In genomic region chr19:47276730-47277129, GRCm38 (mm10) we compare ENCODE assay signal across 10 mouse cellular contexts.
DNase-seq lines count a peak whose midpoint lies in the region; ATAC-seq lines count a peak whose summit lies in the region.
"Had no signal": no experiment of that assay in that cellular context is flagged by ENCODE, and none has a peak within 500 bp of the region (broad histone marks: within the 10 kb centered on the region; RNA-seq: fewer than 3 reads in every experiment).

No protein-coding gene starts in this region.

- peaks cover 91% of the 10 kb centered on the region for H3K36me3 ChIP-seq in embryonic facial prominence, embryonic 14.5 days (ENCODE audit: control insufficient read depth, insufficient read depth, low read length)
- peaks cover 97% of the 10 kb centered on the region for H3K36me3 ChIP-seq in embryonic facial prominence, embryonic 10.5 days (replicated peaks)
- peaks cover 45% of the 10 kb centered on the region for H3K36me3 ChIP-seq in kidney, embryonic 16.5 days (ENCODE audit: insufficient read depth, low read length)
- peaks cover 55% of the 10 kb centered on the region for H3K36me3 ChIP-seq in lung, embryonic 16.5 days (ENCODE audit: control insufficient read depth, insufficient read depth, low read length)

- no peak overlapping the region for H3K4me3 ChIP-seq in embryonic facial prominence, embryonic 14.5 days (ENCODE audit: low read depth, low read length)
- no peak overlapping the region for H3K4me3 ChIP-seq in embryonic facial prominence, embryonic 10.5 days
- no peak overlapping the region for H3K4me3 ChIP-seq in brown adipose tissue, adult 24 weeks (ENCODE audit: insufficient read depth, low read depth, low read length)
- no peak overlapping the region for H3K4me3 ChIP-seq in kidney, embryonic 16.5 days (ENCODE audit: low read length)
- H3K4me3 ChIP-seq in lung, embryonic 16.5 days (ENCODE audit: low read length): no peak overlapping the region

- H3K27me3 ChIP-seq in embryonic facial prominence, embryonic 14.5 days (replicated peaks; ENCODE audit: control insufficient read depth, insufficient read depth, low read length): no peaks in the 10 kb centered on the region
- no peaks in the 10 kb centered on the region for H3K27me3 ChIP-seq in embryonic facial prominence, embryonic 10.5 days (replicated peaks; ENCODE audit: low read depth, poor library complexity, severe bottlenecking)
- no peaks in the 10 kb centered on the region for H3K27me3 ChIP-seq in kidney, embryonic 16.5 days (ENCODE audit: insufficient read depth, low read length)
- H3K27me3 ChIP-seq in lung, embryonic 16.5 days (ENCODE audit: control insufficient read depth, insufficient read depth, low read depth, low read length): no peaks in the 10 kb centered on the region

- no peak overlapping the region; the same call in 1 of the 2 replicates for H3K27ac ChIP-seq in embryonic facial prominence, embryonic 14.5 days (replicated peaks; ENCODE audit: low read depth, low read length)
- no peak overlapping the region for H3K27ac ChIP-seq in embryonic facial prominence, embryonic 10.5 days (replicated peaks)
- peak overlapping the region; percentile 37 for H3K27ac ChIP-seq in brown adipose tissue, adult 24 weeks (replicated peaks; ENCODE audit: low read depth, low read length)
- H3K27ac ChIP-seq in kidney, embryonic 16.5 days (ENCODE audit: low read length): peak overlapping the region; percentile 62
- H3K27ac ChIP-seq in lung, embryonic 16.5 days (ENCODE audit: low read length): no peak overlapping the region

- no peak overlapping the region for H3K9ac ChIP-seq in embryonic facial prominence, embryonic 14.5 days (ENCODE audit: low read depth, low read length)
- no peak overlapping the region for H3K9ac ChIP-seq in kidney, embryonic 16.5 days (replicated peaks; ENCODE audit: low read length)
- H3K9ac ChIP-seq in lung, embryonic 16.5 days (ENCODE audit: low read length): no peak overlapping the region

- H3K4me1 ChIP-seq in embryonic facial prominence, embryonic 14.5 days (ENCODE audit: control insufficient read depth, insufficient read depth, low read length): peaks cover 10% of the 10 kb centered on the region
- H3K4me1 ChIP-seq in embryonic facial prominence, embryonic 10.5 days: peaks cover 6% of the 10 kb centered on the region; the same call in 1 of the 2 replicates
- peaks cover 48% of the 10 kb centered on the region for H3K4me1 ChIP-seq in brown adipose tissue, adult 24 weeks (ENCODE audit: control insufficient read depth, insufficient read depth, insufficient read length, low read length)
- peaks cover 27% of the 10 kb centered on the region for H3K4me1 ChIP-seq in kidney, embryonic 16.5 days (ENCODE audit: insufficient read depth, low read length)
- peaks cover 13% of the 10 kb centered on the region for H3K4me1 ChIP-seq in lung, embryonic 16.5 days (replicated peaks; ENCODE audit: control insufficient read depth, insufficient read depth, low read length)

- no peak for ATAC-seq in embryonic facial prominence, embryonic 14.5 days (ENCODE audit: low read depth)
- peak; percentile 27; the same call in 1 of the 2 replicates for ATAC-seq in kidney, embryonic 16.5 days (ENCODE audit: low FRiP score, low TSS enrichment)
- 0 out of 2 replicates have a peak, but pooled peaks have one; percentile 9 for ATAC-seq in lung, embryonic 16.5 days (ENCODE audit: low read depth)
- no peak for ATAC-seq in megakaryocyte, adult 5-6 weeks (ENCODE audit: poor library complexity, severe bottlenecking)

- no peak overlapping the region for H3K4me2 ChIP-seq in embryonic facial prominence, embryonic 14.5 days (ENCODE audit: low read depth, low read length)
- H3K4me2 ChIP-seq in kidney, embryonic 16.5 days (replicated peaks; ENCODE audit: low read depth, low read length): no peak overlapping the region
- H3K4me2 ChIP-seq in lung, embryonic 16.5 days (ENCODE audit: low read depth, low read length): no peak overlapping the region

- H3K9me3 ChIP-seq in embryonic facial prominence, embryonic 14.5 days (ENCODE audit: control insufficient read depth, low read length): no peaks in the 10 kb centered on the region
- no peaks in the 10 kb centered on the region; the same call in 1 of the 2 replicates for H3K9me3 ChIP-seq in embryonic facial prominence, embryonic 10.5 days
- H3K9me3 ChIP-seq in kidney, embryonic 16.5 days (ENCODE audit: low read length): peaks cover 4% of the 10 kb centered on the region; the same call in 1 of the 2 replicates
- no peaks in the 10 kb centered on the region for H3K9me3 ChIP-seq in lung, embryonic 16.5 days (ENCODE audit: control insufficient read depth, low read length)

- 75% methylated on average over 6 of the region's 6 CpGs for WGBS in embryonic facial prominence, embryonic 14.5 days
- 83% methylated on average over 6 of the region's 6 CpGs for WGBS in embryonic facial prominence, embryonic 10.5 days
- WGBS in kidney, embryonic 16.5 days: 53% methylated on average over 6 of the region's 6 CpGs
- 65% methylated on average over 6 of the region's 6 CpGs for WGBS in lung, embryonic 16.5 days

- peak; percentile 40 for DNase-seq in embryonic facial prominence, embryonic 14.5 days (ENCODE audit: low spot score)
- no peak for DNase-seq in embryonic facial prominence, embryonic 10.5 days (ENCODE audit: low spot score)
- DNase-seq in spleen, postnatal 36 days (ENCODE audit: low spot score in 2 of 2): no peak
- no peak for DNase-seq in adrenal gland, adult 2 months
- DNase-seq: cerebellum, postnatal 14 days; liver had no signal

Comparison
In these comparisons a context has a peak if more than half of its experiments do, and no peak if none do; other contexts are left out.
1. ATAC-seq: peak in kidney, embryonic 16.5 days (single experiment) and lung, embryonic 16.5 days (single experiment); none in embryonic facial prominence, embryonic 14.5 days (single experiment) and megakaryocyte, adult 5-6 weeks (single experiment).
2. H3K27ac ChIP-seq: peak in brown adipose tissue, adult 24 weeks (single experiment) and kidney, embryonic 16.5 days (single experiment); none in embryonic facial prominence, embryonic 14.5 days (single experiment), embryonic facial prominence, embryonic 10.5 days (single experiment) and lung, embryonic 16.5 days (single experiment).